Mouse (Mus musculus): ENCODE measurements around the gene Gm17387. TPM values are rescaled to one million over a fixed set of nuclear protein-coding genes. Genes with fewer than 3 reads are reported as not detected.
"Not testable (repeated sequence)": the region's sequence is repeated elsewhere in the genome, so short reads cannot be mapped to it uniquely, and the experiment has no call there.

Gene Gm17387
- total and polyA plus RNA-seq, 3 experiments, result not detected

- no peak for DNase-seq (ENCODE audit: low read depth, low spot score)
- H3K27me3 ChIP-seq (ENCODE audit: control insufficient read depth in 1 of 2, insufficient read depth in 2 of 2, low read length in 2 of 2), result peaks cover 10% of the 10 kb centered on the region in 2 experiments
- no peak overlapping the region for H3K27ac ChIP-seq (ENCODE audit: control insufficient read depth, low read depth, low read length)
- peaks cover 0 to 1% of the 10 kb centered on the region in 2 experiments; a peak in 2 of 4 replicates for H3K4me1 ChIP-seq (ENCODE audit: control insufficient read depth in 1 of 2, insufficient read depth in 2 of 2, low read length in 2 of 2)
- TF ChIP-seq POLR2A (IDR thresholded peaks at IDR 0.05; ENCODE audit: control insufficient read depth in 1 of 2, insufficient read depth in 1 of 2, low read depth in 1 of 2, low read length in 2 of 2, poor library complexity in 1 of 2) (no peak), MYC (IDR thresholded peaks at IDR 0.05; ENCODE audit: low read depth, low read length) (no peak), ZNF384 (IDR thresholded peaks at IDR 0.05; ENCODE audit: low read depth, low read length) (no peak), E2F4 (IDR thresholded peaks at IDR 0.05; ENCODE audit: borderline replicate concordance, low read depth, low read length) (no peak), NRF1 (IDR thresholded peaks at IDR 0.05; ENCODE audit: insufficient read depth, low read depth, low read length, poor library complexity, severe bottlenecking) (no peak), SMC3 (IDR thresholded peaks at IDR 0.05; ENCODE audit: low read depth, low read length) (no peak)
- no peak overlapping the region for H3K9ac ChIP-seq (ENCODE audit: control insufficient read depth, low read depth, low read length, poor library complexity, severe bottlenecking)
- no peak overlapping the region for H3K4me3 ChIP-seq (ENCODE audit: control insufficient read depth in 1 of 2, insufficient read depth in 1 of 2, low read depth in 2 of 2, low read length in 2 of 2)
- H3K36me3 ChIP-seq (ENCODE audit: control insufficient read depth in 1 of 2, insufficient read depth in 2 of 2, low read length in 2 of 2), result peaks cover 0 to under 1% of the 10 kb centered on the region in 2 experiments; a peak in 1 of 4 replicates
- no peaks in the 10 kb centered on the region for H3K9me3 ChIP-seq (replicated peaks; ENCODE audit: insufficient read depth, low read length)
- H3K79me2 ChIP-seq (ENCODE audit: control insufficient read depth, insufficient read depth, low read length, poor library complexity), result no peaks in the 10 kb centered on the region
These were observed 3.7 kb downstream of the Gm17387 start for GRCm38 (mm10) chr7:141032458-141033167.

GRCm38 (mm10) chr7:141036624-141037023 is 7.7 kb downstream of the Gm17387 start:
- H3K4me1 ChIP-seq (ENCODE audit: control insufficient read depth in 1 of 2, insufficient read depth in 2 of 2, low read length in 2 of 2); H3K4me3 ChIP-seq (ENCODE audit: control insufficient read depth in 1 of 2, insufficient read depth in 1 of 2, low read depth in 2 of 2, low read length in 2 of 2); H3K27ac ChIP-seq (ENCODE audit: control insufficient read depth, low read depth, low read length); H3K9ac ChIP-seq (ENCODE audit: control insufficient read depth, low read depth, low read length, poor library complexity, severe bottlenecking); DNase-seq (ENCODE audit: low read depth, low spot score); H3K9me3 ChIP-seq (replicated peaks; ENCODE audit: insufficient read depth, low read length); H3K79me2 ChIP-seq (ENCODE audit: control insufficient read depth, insufficient read depth, low read length, poor library complexity): not testable (repeated sequence)
- Histone ChIP-seq H3K36me3 (ENCODE audit: control insufficient read depth in 1 of 2, insufficient read depth in 2 of 2, low read length in 2 of 2) (peaks cover 0 to 12% of the 10 kb centered on the region in 2 experiments; a peak in 2 of 4 replicates), H3K27me3 (ENCODE audit: control insufficient read depth in 1 of 2, insufficient read depth in 2 of 2, low read length in 2 of 2) (peaks cover 8 to 10% of the 10 kb centered on the region in 2 experiments)

GRCm38 (mm10) chr7:141038090-141039032 is 9.4 kb downstream of the Gm17387 start:
- H3K9ac ChIP-seq (ENCODE audit: control insufficient read depth, low read depth, low read length, poor library complexity, severe bottlenecking), result peak overlapping the region; percentile 54
- TF ChIP-seq UBTF (IDR thresholded peaks at IDR 0.05; ENCODE audit: borderline replicate concordance, insufficient read depth, low read depth, low read length) (no peak), E2F4 (IDR thresholded peaks at IDR 0.05; ENCODE audit: borderline replicate concordance, low read depth, low read length) (no peak), ZKSCAN1 (IDR thresholded peaks at IDR 0.05; ENCODE audit: low read depth, low read length) (no peak), MAX (IDR thresholded peaks at IDR 0.05; ENCODE audit: low read length) (peak; percentile 94), TCF12 (IDR thresholded peaks at IDR 0.05; ENCODE audit: low read depth, low read length) (peak; percentile 42), ETS1 (IDR thresholded peaks at IDR 0.05; ENCODE audit: low read depth, low read length) (peak; percentile 44; the same call in 1 of the 2 replicates), USF1 (IDR thresholded peaks at IDR 0.05; ENCODE audit: low read depth, low read length) (peak; percentile 66), TAL1 (IDR thresholded peaks at IDR 0.05; ENCODE audit: low read length) (peak; percentile 36; the same call in 1 of the 2 replicates), NELFE (IDR thresholded peaks at IDR 0.05; ENCODE audit: low read depth, low read length) (no peak), BHLHE40 (IDR thresholded peaks at IDR 0.05; ENCODE audit: borderline replicate concordance, low read depth, low read length) (peak; percentile 13; the same call in 1 of the 2 replicates), SIN3A (IDR thresholded peaks at IDR 0.05; ENCODE audit: low read length) (no peak; the same call in none of the 2 replicates), MYC (IDR thresholded peaks at IDR 0.05; ENCODE audit: low read depth, low read length) (peak; percentile 98), CTCF (IDR thresholded peaks at IDR 0.05 in 2 of 3, conservative IDR thresholded peaks at IDR 0.05 in 1 of 3; ENCODE audit: control insufficient read depth in 1 of 3, insufficient read depth in 1 of 3, low read depth in 2 of 3, low read length in 3 of 3, poor library complexity in 1 of 3, severe bottlenecking in 1 of 3) (no peak), RCOR1 (IDR thresholded peaks at IDR 0.05; ENCODE audit: low read depth, low read length) (no peak), CHD2 (IDR thresholded peaks at IDR 0.05; ENCODE audit: low read length) (no peak), ELF1 (IDR thresholded peaks at IDR 0.05; ENCODE audit: low read depth, low read length) (no peak), GATA1 (IDR thresholded peaks at IDR 0.05; ENCODE audit: low read depth, low read length) (0 out of 2 replicates have a peak, but pooled peaks have one; percentile 29)

More at GRCm38 (mm10) chr7:141038090-141039032, 9.4 kb downstream of the Gm17387 start:
- H3K36me3 ChIP-seq (ENCODE audit: control insufficient read depth in 1 of 2, insufficient read depth in 2 of 2, low read length in 2 of 2), result peaks cover 0 to 15% of the 10 kb centered on the region in 2 experiments; a peak in 2 of 4 replicates
- DNase-seq (ENCODE audit: low read depth, low spot score), result peak; percentile 60
- no peaks in the 10 kb centered on the region for H3K79me2 ChIP-seq (ENCODE audit: control insufficient read depth, insufficient read depth, low read length, poor library complexity)
- H3K27me3 ChIP-seq (ENCODE audit: control insufficient read depth in 1 of 2, insufficient read depth in 2 of 2, low read length in 2 of 2), result peaks cover 2 to 3% of the 10 kb centered on the region in 2 experiments; a peak in 2 of 4 replicates
- H3K27ac ChIP-seq (ENCODE audit: control insufficient read depth, low read depth, low read length), result no peak overlapping the region
- H3K4me1 ChIP-seq (ENCODE audit: control insufficient read depth in 1 of 2, insufficient read depth in 2 of 2, low read length in 2 of 2), result peaks cover 8 to 19% of the 10 kb centered on the region in 2 experiments
- no peaks in the 10 kb centered on the region for H3K9me3 ChIP-seq (replicated peaks; ENCODE audit: insufficient read depth, low read length)
- H3K4me3 ChIP-seq (ENCODE audit: control insufficient read depth in 1 of 2, insufficient read depth in 1 of 2, low read depth in 2 of 2, low read length in 2 of 2), result peak overlapping the region; percentile 31 to 39; a peak in 3 of 4 replicates
